Mouse (Mus musculus): Measurements from ENCODE around the gene Zfr. TPM values are rescaled to one million over a fixed set of nuclear protein-coding genes. Genes with fewer than 3 reads are reported as not detected.

The Zfr gene
- polyA plus RNA-seq, 1 experiment from 2014 or later: 108 TPM

DNA sequence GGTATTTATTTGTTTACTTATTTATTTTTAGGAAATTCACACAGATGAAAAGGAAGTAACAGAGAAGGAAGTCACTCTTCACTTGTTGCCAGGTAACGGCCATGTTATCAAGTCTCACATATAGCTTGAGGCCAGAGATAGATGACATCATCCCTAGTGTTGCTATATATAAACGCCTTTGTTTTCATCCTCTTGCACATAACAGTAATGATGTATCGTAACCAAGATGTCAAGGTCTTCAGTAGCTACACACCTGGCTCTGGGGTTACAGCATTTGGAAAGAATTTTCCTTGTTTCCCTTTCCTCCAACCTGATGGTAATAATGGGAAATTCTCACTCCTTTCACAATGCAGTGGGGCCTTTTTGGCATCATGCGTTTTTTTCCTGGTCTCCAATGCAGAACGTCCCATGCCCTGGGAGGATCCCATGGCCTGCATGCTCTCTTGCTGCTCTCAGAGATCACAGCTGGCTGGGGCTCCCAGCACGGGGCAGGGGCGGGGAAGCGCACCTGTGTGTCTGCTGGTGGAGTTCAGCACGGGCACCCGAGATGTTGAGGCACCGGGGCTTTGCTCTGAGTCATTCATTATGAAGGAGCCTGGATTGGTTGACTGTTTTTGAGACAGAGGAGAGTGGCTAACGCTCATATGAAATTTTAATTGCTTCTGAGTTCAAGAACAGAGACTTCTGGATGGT, 112.8 kb downstream of the Zfr start:
- 44% methylated on average over 12 of the region's 12 CpGs for WGBS
- Histone ChIP-seq H3K27me3 (replicated peaks) (no peaks in the 10 kb centered on the region), H3K9ac (no peak overlapping the region), H3K4me1 (replicated peaks) (peaks cover 62% of the 10 kb centered on the region), H3K9me3 (replicated peaks) (no peaks in the 10 kb centered on the region), H3K4me2 (no peak overlapping the region), H3K4me3 (no peak overlapping the region), H3K36me3 (peaks cover 28% of the 10 kb centered on the region), H3K27ac (ENCODE audit: poor library complexity, severe bottlenecking) (peak overlapping the region; percentile 76)
- ATAC-seq (ENCODE audit: insufficient number of reproducible peaks, low FRiP score): peak; percentile 67; the same call in 1 of the 2 replicates

DNA sequence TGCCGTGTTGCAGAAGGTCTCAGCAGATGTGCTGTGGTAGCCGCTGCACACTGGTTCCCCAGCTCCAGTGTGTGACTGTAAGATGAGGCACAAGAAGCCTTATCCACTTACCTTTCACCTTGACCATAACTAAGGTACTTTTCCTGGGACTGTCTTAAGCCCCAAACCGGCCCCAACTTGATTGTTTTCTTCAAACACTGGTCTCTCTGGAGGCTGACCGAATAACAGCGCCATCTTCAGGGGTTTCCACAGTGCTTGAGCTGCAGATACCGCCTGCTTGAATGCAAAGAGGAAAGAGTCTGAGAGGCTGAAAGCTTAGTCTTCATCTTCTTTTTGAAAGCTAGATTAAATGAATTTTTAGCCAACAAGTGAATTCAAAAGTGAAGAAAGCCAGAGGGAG, 113.8 kb downstream of the Zfr start:
- peaks cover 39% of the 10 kb centered on the region for H3K36me3 ChIP-seq
- H3K4me3 ChIP-seq: no peak overlapping the region
- H3K4me2 ChIP-seq: no peak overlapping the region
- H3K9ac ChIP-seq: no peak overlapping the region
- WGBS: 83% methylated on average over 6 of the region's 6 CpGs
- ATAC-seq (ENCODE audit: insufficient number of reproducible peaks, low FRiP score): no peak
- H3K27ac ChIP-seq (ENCODE audit: poor library complexity, severe bottlenecking): no peak overlapping the region
- H3K27me3 ChIP-seq (replicated peaks): no peaks in the 10 kb centered on the region
- peaks cover 58% of the 10 kb centered on the region for H3K4me1 ChIP-seq (replicated peaks)
- no peaks in the 10 kb centered on the region for H3K9me3 ChIP-seq (replicated peaks)

DNA sequence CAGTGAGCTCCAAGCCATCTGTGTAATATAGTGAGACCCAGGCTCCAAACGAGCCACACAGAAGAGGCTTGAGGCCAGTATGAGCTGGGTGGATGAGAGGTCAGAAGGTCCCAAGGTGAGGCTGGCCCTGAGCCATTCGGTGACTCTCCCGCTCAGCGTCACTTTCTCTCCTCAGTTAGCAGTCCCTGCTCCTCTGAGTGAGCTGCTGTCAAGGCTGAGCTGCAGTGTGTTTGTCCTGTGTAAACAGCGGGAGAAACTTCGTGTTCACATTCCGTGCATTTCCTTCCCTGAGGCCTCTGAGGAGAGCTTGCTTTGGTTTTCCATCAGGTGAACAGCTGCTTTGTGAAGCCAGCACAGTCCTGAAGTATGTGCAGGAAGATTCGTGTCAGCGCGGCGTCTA, 114.8 kb downstream of the Zfr start:
- H3K27ac ChIP-seq (ENCODE audit: poor library complexity, severe bottlenecking): peak overlapping the region; percentile 64

DNA sequence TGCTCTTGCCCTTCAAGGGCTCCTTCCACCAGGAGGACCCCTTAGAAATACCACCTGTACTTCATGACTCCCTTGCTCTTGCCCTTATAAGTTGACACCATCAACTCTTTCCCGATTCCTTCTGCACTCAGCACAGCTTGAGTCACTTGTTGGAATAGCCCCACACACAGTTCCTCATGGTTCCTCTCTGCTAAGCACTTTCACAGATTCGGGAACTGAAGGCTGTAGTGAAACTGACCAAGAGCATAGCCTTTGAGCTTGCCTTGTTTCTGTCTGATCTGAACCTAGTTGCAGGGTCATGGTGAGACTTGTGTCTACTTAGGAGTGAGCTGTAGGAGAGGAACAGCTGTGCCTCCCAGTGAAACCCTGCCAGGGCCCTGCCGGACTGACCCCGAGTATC, 115.4 kb downstream of the Zfr start:
- no peak for ATAC-seq (ENCODE audit: insufficient number of reproducible peaks, low FRiP score)
- no peak overlapping the region for H3K4me2 ChIP-seq
- H3K4me1 ChIP-seq (replicated peaks): peaks cover 51% of the 10 kb centered on the region
- H3K27ac ChIP-seq (ENCODE audit: poor library complexity, severe bottlenecking): no peak overlapping the region; the same call in 1 of the 2 replicates
- WGBS: 94% methylated on average over 4 of the region's 4 CpGs
- H3K4me3 ChIP-seq: no peak overlapping the region
- no peaks in the 10 kb centered on the region for H3K9me3 ChIP-seq (replicated peaks)
- H3K27me3 ChIP-seq (replicated peaks): no peaks in the 10 kb centered on the region
- peaks cover 53% of the 10 kb centered on the region for H3K36me3 ChIP-seq
- no peak overlapping the region for H3K9ac ChIP-seq

More for the DNA sequence above, 114.8 kb downstream of the Zfr start:
- no peak overlapping the region for H3K9ac ChIP-seq
- no peak overlapping the region for H3K4me3 ChIP-seq
- H3K4me2 ChIP-seq: no peak overlapping the region
- 61% methylated on average over 11 of the region's 11 CpGs for WGBS
- no peaks in the 10 kb centered on the region for H3K27me3 ChIP-seq (replicated peaks)
- ATAC-seq (ENCODE audit: insufficient number of reproducible peaks, low FRiP score): no peak
- peaks cover 47% of the 10 kb centered on the region for H3K36me3 ChIP-seq
- H3K9me3 ChIP-seq (replicated peaks): no peaks in the 10 kb centered on the region
- H3K4me1 ChIP-seq (replicated peaks): peaks cover 52% of the 10 kb centered on the region

MicroRNA genes within 50 kb of the gene (microRNA counts, 519-probe panel; counts per million panel counts)
- not detected for microRNA mmu-miR-1898

Small RNA genes within 50 kb of the gene (microRNA-seq; reads per million reads assigned to microRNA genes)
- not detected for gene Mir1898

Other genes starting within 250 kb of the Zfr start
- 16.4 and 17.6 TPM in 2 replicates for gene Npr3, start 210.5 kb upstream of the Zfr start, polyA plus RNA-seq (2016; fragmentation: Nextera tagmentation; extraction: Ambion mirVana)
- gene Sub1, start 120.8 kb upstream of the Zfr start, polyA plus RNA-seq (2016; fragmentation: Nextera tagmentation; extraction: Ambion mirVana): 596 and 625 TPM in 2 replicates
- 16.5 and 16.7 TPM in 2 replicates for gene Mtmr12, start 87.2 kb downstream of the Zfr start, polyA plus RNA-seq (2016; fragmentation: Nextera tagmentation; extraction: Ambion mirVana)
- gene Golph3, start 203.6 kb downstream of the Zfr start, polyA plus RNA-seq (2016; fragmentation: Nextera tagmentation; extraction: Ambion mirVana): 92.2 and 92.5 TPM in 2 replicates
- gene 1810049J17Rik, start 204.1 kb downstream of the Zfr start, polyA plus RNA-seq (2016; fragmentation: Nextera tagmentation; extraction: Ambion mirVana): 0.50 and 0.73 TPM in 2 replicates